15 mouse cellular contexts compared by ENCODE assay signal in genomic region chr7:15956143-15956542, GRCm38 (mm10). TPM values are rescaled to one million over a fixed set of nuclear protein-coding genes. Genes with fewer than 3 reads are reported as not detected.
DNase-seq lines count a peak whose midpoint lies in the region; ATAC-seq and TF ChIP-seq lines count a peak whose summit lies in the region.
"Had no signal": no experiment of that assay in that cellular context is flagged by ENCODE, and none has a peak within 500 bp of the region (broad histone marks: within the 10 kb centered on the region; RNA-seq: fewer than 3 reads in every experiment).

No protein-coding gene starts in this region.

- no peak for TF ChIP-seq EP300 in heart, postnatal 0 days (IDR thresholded peaks at IDR 0.05; ENCODE audit: low read depth)

- TF ChIP-seq CTCF in heart, postnatal 0 days (IDR thresholded peaks at IDR 0.05; ENCODE audit: low read depth), result peak; percentile 18; the same call in 1 of the 2 replicates

- no peak overlapping the region for H3K4me3 ChIP-seq in embryonic facial prominence, embryonic 14.5 days (ENCODE audit: low read depth, low read length)
- no peak overlapping the region for H3K4me3 ChIP-seq in embryonic facial prominence, embryonic 10.5 days
- H3K4me3 ChIP-seq in intestine, embryonic 14.5 days (ENCODE audit: low read depth, low read length), result no peak overlapping the region
- H3K4me3 ChIP-seq in intestine, embryonic 16.5 days (ENCODE audit: low read length), result no peak overlapping the region
- no peak overlapping the region for H3K4me3 ChIP-seq in heart, postnatal 0 days (ENCODE audit: low read depth, low read length)
- H3K4me3 ChIP-seq: forebrain, embryonic 13.5 days; layer of hippocampus, adult 2 months had no signal

- peaks cover 87% of the 10 kb centered on the region for H3K36me3 ChIP-seq in embryonic facial prominence, embryonic 14.5 days (ENCODE audit: control insufficient read depth, insufficient read depth, low read length)
- peaks cover 4% of the 10 kb centered on the region; the same call in 1 of the 2 replicates for H3K36me3 ChIP-seq in embryonic facial prominence, embryonic 10.5 days (replicated peaks)
- H3K36me3 ChIP-seq in intestine, embryonic 14.5 days (ENCODE audit: control insufficient read depth, insufficient read depth, low read length), result peaks cover 49% of the 10 kb centered on the region
- peaks cover 17% of the 10 kb centered on the region for H3K36me3 ChIP-seq in intestine, embryonic 16.5 days (ENCODE audit: control insufficient read depth, insufficient read depth, low read length)
- peaks cover 69% of the 10 kb centered on the region for H3K36me3 ChIP-seq in heart, postnatal 0 days (replicated peaks; ENCODE audit: control insufficient read depth, insufficient read depth, low read length)

- intact Hi-C loops in left cerebral cortex, postnatal 14 days (cut with DNase I), result no loop called here

- no peak for DNase-seq in embryonic facial prominence, embryonic 14.5 days (ENCODE audit: low spot score)
- no peak for DNase-seq in embryonic facial prominence, embryonic 10.5 days (ENCODE audit: low spot score)
- DNase-seq in intestine, embryonic 14.5 days (ENCODE audit: low spot score), result no peak
- DNase-seq in heart, postnatal 0 days (ENCODE audit: low spot score), result peak; percentile 26
- peak; percentile 53 for DNase-seq in lung, postnatal 14 days
- DNase-seq in urinary bladder, postnatal 25 days (ENCODE audit: low spot score), result no peak
- DNase-seq in left cerebral cortex, postnatal 14 days (ENCODE audit: low spot score in 2 of 2), result no peak
- DNase-seq: adrenal gland, adult 2 months had no signal

- no peak for ATAC-seq in embryonic facial prominence, embryonic 14.5 days (ENCODE audit: low read depth)
- ATAC-seq in intestine, embryonic 14.5 days (replicated peaks; ENCODE audit: low FRiP score, low TSS enrichment, low read depth), result no peak
- no peak for ATAC-seq in intestine, embryonic 16.5 days
- no peak for ATAC-seq in heart, postnatal 0 days (ENCODE audit: insufficient read depth, low read depth)
- ATAC-seq: forebrain, embryonic 13.5 days; inflammation-experienced regulatory T-cells, adult 6 months had no signal

- H3K4me1 ChIP-seq in embryonic facial prominence, embryonic 14.5 days (ENCODE audit: control insufficient read depth, insufficient read depth, low read length), result peaks cover 8% of the 10 kb centered on the region
- H3K4me1 ChIP-seq in embryonic facial prominence, embryonic 10.5 days, result peaks cover 16% of the 10 kb centered on the region
- H3K4me1 ChIP-seq in intestine, embryonic 14.5 days (replicated peaks; ENCODE audit: control insufficient read depth, insufficient read depth, low read length), result peaks cover 4% of the 10 kb centered on the region
- H3K4me1 ChIP-seq in intestine, embryonic 16.5 days (ENCODE audit: control insufficient read depth, insufficient read depth, low read length), result peaks cover 14% of the 10 kb centered on the region; the same call in 1 of the 2 replicates
- H3K4me1 ChIP-seq in heart, postnatal 0 days (ENCODE audit: control insufficient read depth, insufficient read depth), result no peaks in the 10 kb centered on the region

- H3K9me3 ChIP-seq in embryonic facial prominence, embryonic 14.5 days (ENCODE audit: control insufficient read depth, low read length), result 0 out of 2 replicates have a peak, but pooled peaks cover 4% of the 10 kb centered on the region
- peaks cover 6% of the 10 kb centered on the region; the same call in 1 of the 2 replicates for H3K9me3 ChIP-seq in embryonic facial prominence, embryonic 10.5 days
- no peaks in the 10 kb centered on the region; the same call in 1 of the 2 replicates for H3K9me3 ChIP-seq in intestine, embryonic 14.5 days (ENCODE audit: control insufficient read depth, low read length)
- no peaks in the 10 kb centered on the region for H3K9me3 ChIP-seq in intestine, embryonic 16.5 days (ENCODE audit: control insufficient read depth, low read length)
- no peaks in the 10 kb centered on the region for H3K9me3 ChIP-seq in heart, postnatal 0 days (replicated peaks; ENCODE audit: control insufficient read depth, low read length)
- H3K9me3 ChIP-seq: embryonic facial prominence, embryonic 12.5 days; forebrain, embryonic 13.5 days had no signal

- no peaks in the 10 kb centered on the region for H3K27me3 ChIP-seq in embryonic facial prominence, embryonic 14.5 days (replicated peaks; ENCODE audit: control insufficient read depth, insufficient read depth, low read length)
- peaks cover 17% of the 10 kb centered on the region for H3K27me3 ChIP-seq in embryonic facial prominence, embryonic 10.5 days (replicated peaks; ENCODE audit: low read depth, poor library complexity, severe bottlenecking)
- no peaks in the 10 kb centered on the region for H3K27me3 ChIP-seq in intestine, embryonic 14.5 days (replicated peaks; ENCODE audit: control insufficient read depth, insufficient read depth, low read length)
- H3K27me3 ChIP-seq in intestine, embryonic 16.5 days (replicated peaks; ENCODE audit: control insufficient read depth, insufficient read depth, low read length), result no peaks in the 10 kb centered on the region
- H3K27me3 ChIP-seq in heart, postnatal 0 days (ENCODE audit: control insufficient read depth, insufficient read depth, low read length), result no peaks in the 10 kb centered on the region
- H3K27me3 ChIP-seq: CH12.LX; forebrain, embryonic 13.5 days had no signal

- no peak overlapping the region for H3K4me2 ChIP-seq in embryonic facial prominence, embryonic 14.5 days (ENCODE audit: low read depth, low read length)
- no peak overlapping the region for H3K4me2 ChIP-seq in intestine, embryonic 14.5 days (ENCODE audit: low read length)
- no peak overlapping the region for H3K4me2 ChIP-seq in intestine, embryonic 16.5 days (ENCODE audit: low read depth, low read length)
- no peak overlapping the region for H3K4me2 ChIP-seq in heart, postnatal 0 days (ENCODE audit: low read depth, low read length)

- 66% methylated on average over 5 of the region's 5 CpGs for WGBS in embryonic facial prominence, embryonic 14.5 days
- 71% methylated on average over 5 of the region's 5 CpGs for WGBS in embryonic facial prominence, embryonic 10.5 days
- WGBS in intestine, embryonic 14.5 days, result 48% methylated on average over 5 of the region's 5 CpGs
- WGBS in intestine, embryonic 16.5 days, result 60% methylated on average over 5 of the region's 5 CpGs
- 48% methylated on average over 5 of the region's 5 CpGs for WGBS in heart, postnatal 0 days

- H3K9ac ChIP-seq in embryonic facial prominence, embryonic 14.5 days (ENCODE audit: low read depth, low read length), result no peak overlapping the region
- H3K9ac ChIP-seq in intestine, embryonic 14.5 days (ENCODE audit: low read length), result no peak overlapping the region
- H3K9ac ChIP-seq in intestine, embryonic 16.5 days (ENCODE audit: low read depth, low read length), result no peak overlapping the region
- H3K9ac ChIP-seq in heart, postnatal 0 days (replicated peaks; ENCODE audit: low read depth, low read length), result no peak overlapping the region
- H3K9ac ChIP-seq: embryonic facial prominence, embryonic 12.5 days; forebrain, embryonic 13.5 days had no signal

- H3K27ac ChIP-seq in embryonic facial prominence, embryonic 14.5 days (replicated peaks; ENCODE audit: low read depth, low read length), result peak overlapping the region; percentile 44; the same call in 1 of the 2 replicates
- H3K27ac ChIP-seq in embryonic facial prominence, embryonic 10.5 days (replicated peaks), result no peak overlapping the region
- H3K27ac ChIP-seq in intestine, embryonic 14.5 days (ENCODE audit: low read depth), result 0 out of 2 replicates have a peak overlapping the region, but pooled peaks have one; percentile 7
- H3K27ac ChIP-seq in intestine, embryonic 16.5 days (ENCODE audit: low read length), result no peak overlapping the region
- peak overlapping the region; percentile 82 for H3K27ac ChIP-seq in heart, postnatal 0 days (ENCODE audit: low read depth)
- H3K27ac ChIP-seq: embryonic facial prominence, embryonic 12.5 days; forebrain, embryonic 13.5 days; layer of hippocampus, adult 2 months had no signal

RNA-seq across cellular contexts. Expression of gene Nop53, which starts 10.3 kb away (rescaled TPM):
- polyA plus RNA-seq in embryonic facial prominence, embryonic 14.5 days (2014; fragmentation: Nextera tagmentation; extraction: Ambion mirVana), result 164 and 180 TPM in 2 replicates
- 180 and 185 TPM in 2 replicates for polyA plus RNA-seq in embryonic facial prominence, embryonic 10.5 days (2016; fragmentation: Nextera tagmentation; extraction: Ambion mirVana)
- 182 and 190 TPM in 2 replicates for polyA plus RNA-seq in intestine, embryonic 14.5 days (2014; fragmentation: Nextera tagmentation; extraction: Ambion mirVana)
- polyA plus RNA-seq in intestine, embryonic 16.5 days (2015; fragmentation: Nextera tagmentation; extraction: Ambion mirVana), result 153 and 156 TPM in 2 replicates
- total RNA-seq in heart, postnatal 0 days (2014; rRNA removed; ENCODE audit: low replicate concordance), result 81.6 and 102 TPM in 2 replicates
- polyA plus RNA-seq in heart, postnatal 0 days (2015; fragmentation: Nextera tagmentation; extraction: Ambion mirVana), result 120 and 128 TPM in 2 replicates
- 100 to 1,000 TPM in 1 of 2 experiments, 10 to 100 TPM in 1; 97.9 to 106 TPM for total RNA-seq in left cerebral cortex, postnatal 14 days (2021)

RNA-seq across cellular contexts. Expression of gene Ehd2, which starts 11.2 kb away (rescaled TPM):
- 58.0 and 67.1 TPM in 2 replicates for polyA plus RNA-seq in embryonic facial prominence, embryonic 14.5 days (2014; fragmentation: Nextera tagmentation; extraction: Ambion mirVana)
- 11.6 and 13.8 TPM in 2 replicates for polyA plus RNA-seq in embryonic facial prominence, embryonic 10.5 days (2016; fragmentation: Nextera tagmentation; extraction: Ambion mirVana)
- polyA plus RNA-seq in intestine, embryonic 14.5 days (2014; fragmentation: Nextera tagmentation; extraction: Ambion mirVana), result 37.7 and 38.6 TPM in 2 replicates
- polyA plus RNA-seq in intestine, embryonic 16.5 days (2015; fragmentation: Nextera tagmentation; extraction: Ambion mirVana), result 48.1 and 50.9 TPM in 2 replicates
- 66.7 and 80.0 TPM in 2 replicates for total RNA-seq in heart, postnatal 0 days (2014; rRNA removed; ENCODE audit: low replicate concordance)
- 47.5 and 48.7 TPM in 2 replicates for polyA plus RNA-seq in heart, postnatal 0 days (2015; fragmentation: Nextera tagmentation; extraction: Ambion mirVana)
- total RNA-seq in left cerebral cortex, postnatal 14 days (2021), result 1 to 10 TPM; 6.8 to 8.4 TPM
- total RNA-seq: monocyte, adult 5-6 weeks had no signal

RNA-seq across cellular contexts. Expression of gene Selenow, which starts 33.9 kb away (rescaled TPM):
- polyA plus RNA-seq in embryonic facial prominence, embryonic 14.5 days (2014; fragmentation: Nextera tagmentation; extraction: Ambion mirVana), result 1,004 and 1,082 TPM in 2 replicates
- 756 and 839 TPM in 2 replicates for polyA plus RNA-seq in embryonic facial prominence, embryonic 10.5 days (2016; fragmentation: Nextera tagmentation; extraction: Ambion mirVana)
- 802 and 852 TPM in 2 replicates for polyA plus RNA-seq in intestine, embryonic 14.5 days (2014; fragmentation: Nextera tagmentation; extraction: Ambion mirVana)
- polyA plus RNA-seq in intestine, embryonic 16.5 days (2015; fragmentation: Nextera tagmentation; extraction: Ambion mirVana), result 646 and 660 TPM in 2 replicates
- 292 and 404 TPM in 2 replicates for total RNA-seq in heart, postnatal 0 days (2014; rRNA removed; ENCODE audit: low replicate concordance)
- 632 and 642 TPM in 2 replicates for polyA plus RNA-seq in heart, postnatal 0 days (2015; fragmentation: Nextera tagmentation; extraction: Ambion mirVana)
- 1,000 to 10,000 TPM; 1,549 to 1,751 TPM for total RNA-seq in left cerebral cortex, postnatal 14 days (2021)

Comparison
In these comparisons a context has a peak if more than half of its experiments do, and no peak if none do; other contexts are left out.
1. H3K27ac ChIP-seq: peak in embryonic facial prominence, embryonic 14.5 days (single experiment), intestine, embryonic 14.5 days (single experiment) and heart, postnatal 0 days (single experiment); none in embryonic facial prominence, embryonic 10.5 days (single experiment) and intestine, embryonic 16.5 days (single experiment).
2. DNase-seq: peak in heart, postnatal 0 days (single experiment) and lung, postnatal 14 days (single experiment); none in embryonic facial prominence, embryonic 14.5 days (single experiment), embryonic facial prominence, embryonic 10.5 days (single experiment), intestine, embryonic 14.5 days (single experiment), urinary bladder, postnatal 25 days (single experiment) and left cerebral cortex, postnatal 14 days (0 of 2).